Mouse (Mus musculus) ES-E14 (cell line): ENCODE measurements around the gene Sfxn5. TPM values are rescaled to one million over a fixed set of nuclear protein-coding genes. Genes with fewer than 3 reads are reported as not detected.

Experiments
- DNase-seq: peaks from one replicate; pipeline ENCODE4 v3.0.0-alpha.2; 2013; ENCODE audit warnings: low read depth, low spot score
- H3K27ac ChIP-seq: 2 replicates; pipeline ENCODE4 v1.5.1; 2012; ENCODE audit warnings: low read depth, mild to moderate bottlenecking, low read length, moderate library complexity, mixed read lengths; ENCODE audit not compliant: poor library complexity, insufficient read depth, severe bottlenecking
- H3K36me3 ChIP-seq: 2 replicates; pipeline ENCODE4 v1.6.1; 2012; ENCODE audit warnings: mild to moderate bottlenecking, low read length, moderate library complexity, mixed read lengths; ENCODE audit not compliant: control insufficient read depth, poor library complexity, insufficient read depth, severe bottlenecking
- H3K4me1 ChIP-seq, 2 experiments: fragments of 150-350 bp in 1 of 2; sonication (generic) in 1 of 2; 2 replicates each; pipeline ENCODE4 v1.6.1; 2012; ENCODE audit warnings: low read length in 2 of 2, mild to moderate bottlenecking in 1 of 2, mixed read lengths in 1 of 2; ENCODE audit not compliant: control insufficient read depth in 2 of 2, insufficient read depth in 2 of 2, poor library complexity in 1 of 2
- H3K4me3 ChIP-seq, 2 experiments: fragments of 150-350 bp in 1 of 2; sonication (generic) in 1 of 2; 2 replicates each; pipeline ENCODE4 v1.5.1; 2012; ENCODE audit warnings: low read length in 2 of 2, low read depth in 1 of 2, mild to moderate bottlenecking in 1 of 2, mixed read lengths in 1 of 2; ENCODE audit not compliant: insufficient read depth in 1 of 2, poor library complexity in 1 of 2, severe bottlenecking in 1 of 2
- H3K9ac ChIP-seq: 2 replicates; pipeline ENCODE4 v1.6.1; 2012; ENCODE audit warnings: low read depth, mild to moderate bottlenecking, low read length, mixed read lengths; ENCODE audit not compliant: poor library complexity, insufficient read depth, severe bottlenecking
- H3K9me3 ChIP-seq: fragments of 150-350 bp; sonication (generic); 2 replicates; pipeline ENCODE4 v1.6.1; 2012; ENCODE audit warnings: low read depth, mild to moderate bottlenecking, low read length; ENCODE audit not compliant: control insufficient read depth, insufficient read depth
- CHD2 ChIP-seq: IDR thresholded peaks from 2 replicates; pipeline ENCODE4 v1.6.1; 2014; ENCODE audit warnings: mild to moderate bottlenecking, low read depth, low read length, inconsistent platforms
- HCFC1 ChIP-seq: IDR thresholded peaks from 2 replicates; pipeline ENCODE4 v1.6.1; 2012; ENCODE audit warnings: low read length, inconsistent platforms, borderline replicate concordance; ENCODE audit not compliant: insufficient read depth
- MAFK ChIP-seq: IDR thresholded peaks from 2 replicates; pipeline ENCODE4 v1.6.1; 2014; ENCODE audit warnings: mild to moderate bottlenecking, low read depth, low read length, inconsistent platforms; ENCODE audit not compliant: insufficient read depth
- ZC3H11A ChIP-seq: IDR thresholded peaks from 2 replicates; pipeline ENCODE4 v1.6.1; 2012; ENCODE audit warnings: low read depth, mild to moderate bottlenecking, inconsistent platforms, low read length, borderline replicate concordance
- ZNF384 ChIP-seq: IDR thresholded peaks from 2 replicates; pipeline ENCODE4 v1.6.1; 2012; ENCODE audit warnings: low read depth, low read length, inconsistent platforms
- in situ Hi-C, 2 experiments: fragments of 600-800 bp; cut with MboI; formaldehyde crosslinking; loops; one replicate each; pipeline ENCODE4 v1.15.1; 2025; ENCODE audit warnings: low sequenced_read_pairs in 2 of 2, inconsistent platforms in 1 of 2; ENCODE audit not compliant: unreplicated experiment in 2 of 2
- total RNA-seq: library from RNA; depleted of rRNA; stranded (reverse); fragments of 300-350 nt; gene quantifications from 2 replicates; pipeline ENCODE4 v1.2.3, GENCODE M21; 2012

Sfxn5 gene
- total RNA-seq, 1 experiment = 4.9 TPM

DNA sequence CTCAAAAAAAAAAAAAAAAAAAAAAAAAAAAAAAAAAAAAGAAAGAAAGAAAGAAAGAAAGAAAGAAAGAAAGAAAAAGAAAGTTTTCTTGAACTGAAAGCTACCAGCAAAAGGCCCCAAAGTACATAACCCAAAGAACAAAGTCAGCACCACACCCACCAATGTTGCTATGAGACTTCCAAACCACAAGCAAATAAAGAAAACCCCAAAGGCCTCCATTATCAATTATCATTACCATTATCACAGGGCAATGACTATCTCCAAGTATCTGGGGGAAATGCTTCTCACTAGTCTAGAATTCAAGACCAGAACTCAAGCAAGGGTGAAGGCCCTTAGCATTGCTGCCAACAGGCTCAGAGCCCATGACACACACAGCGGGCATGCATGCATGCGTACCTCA lies 22.5 kb upstream of the Sfxn5 start:
- Histone ChIP-seq H3K36me3 (no peaks in the 10 kb centered on the region), H3K9ac (no peak overlapping the region), H3K27ac (no peak overlapping the region), H3K4me1 (no peaks in the 10 kb centered on the region), H3K9me3 (no peaks in the 10 kb centered on the region), H3K4me3 (no peak overlapping the region)
- DNase-seq = no peak
- in situ Hi-C loops = no loop called here
- TF ChIP-seq ZNF384 (no peak), ZC3H11A (no peak), HCFC1 (no peak), CHD2 (no peak), MAFK (no peak)

DNA sequence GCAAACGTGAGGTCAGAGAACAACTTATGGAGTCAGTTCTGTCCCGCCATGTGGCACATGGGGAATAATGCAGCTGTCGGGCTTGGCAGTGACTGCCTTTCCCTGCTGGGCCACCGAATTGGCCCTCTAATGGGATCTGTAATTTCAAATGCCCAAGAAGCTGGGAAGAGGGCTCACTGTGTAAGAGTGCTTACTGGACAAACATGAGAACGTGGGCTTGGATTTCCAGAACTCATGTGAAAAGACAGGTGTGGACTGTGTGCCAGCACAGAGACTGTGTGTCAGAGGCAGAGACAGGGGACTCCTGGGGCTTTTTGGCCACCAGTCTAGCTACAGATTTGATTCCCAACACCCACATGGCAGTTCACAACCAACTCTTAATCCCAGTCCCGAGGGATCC lies 21.5 kb upstream of the Sfxn5 start:
- no peak overlapping the region for H3K9ac ChIP-seq
- no peaks in the 10 kb centered on the region for H3K4me1 ChIP-seq
- no peaks in the 10 kb centered on the region for H3K36me3 ChIP-seq
- H3K4me3 ChIP-seq = no peak overlapping the region
- TF ChIP-seq HCFC1 (no peak), CHD2 (no peak), ZC3H11A (no peak), ZNF384 (no peak), MAFK (no peak)
- no peak for DNase-seq
- H3K9me3 ChIP-seq = no peaks in the 10 kb centered on the region
- no peak overlapping the region for H3K27ac ChIP-seq
- in situ Hi-C loops = no loop called here

DNA sequence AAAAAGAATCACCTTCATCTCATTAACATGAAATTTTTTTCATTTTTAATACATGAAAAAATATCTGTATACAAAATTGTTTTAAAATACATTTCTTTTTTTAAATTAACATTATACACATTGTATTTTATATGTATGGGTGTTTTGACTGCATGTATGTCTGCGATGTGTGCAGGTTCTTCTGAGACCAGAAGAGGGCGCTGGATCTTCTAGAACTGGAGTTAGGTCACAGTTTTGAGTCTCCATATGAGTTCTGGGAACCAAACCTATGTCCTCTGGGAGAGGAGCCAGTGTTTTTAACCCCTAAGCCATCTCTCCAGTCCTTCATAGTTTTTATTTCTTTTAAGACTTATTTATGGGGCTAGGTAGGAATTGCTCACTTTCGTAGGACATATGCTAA lies 20.5 kb upstream of the Sfxn5 start:
- Histone ChIP-seq H3K9me3 (no peaks in the 10 kb centered on the region), H3K4me1 (no peaks in the 10 kb centered on the region), H3K36me3 (no peaks in the 10 kb centered on the region), H3K9ac (no peak overlapping the region), H3K4me3 (no peak overlapping the region), H3K27ac (no peak overlapping the region)
- in situ Hi-C loops = no loop called here
- no peak for DNase-seq
- TF ChIP-seq ZNF384 (no peak), MAFK (no peak), ZC3H11A (0 out of 2 replicates have a peak, but pooled peaks have one; percentile 5), CHD2 (no peak)

DNA sequence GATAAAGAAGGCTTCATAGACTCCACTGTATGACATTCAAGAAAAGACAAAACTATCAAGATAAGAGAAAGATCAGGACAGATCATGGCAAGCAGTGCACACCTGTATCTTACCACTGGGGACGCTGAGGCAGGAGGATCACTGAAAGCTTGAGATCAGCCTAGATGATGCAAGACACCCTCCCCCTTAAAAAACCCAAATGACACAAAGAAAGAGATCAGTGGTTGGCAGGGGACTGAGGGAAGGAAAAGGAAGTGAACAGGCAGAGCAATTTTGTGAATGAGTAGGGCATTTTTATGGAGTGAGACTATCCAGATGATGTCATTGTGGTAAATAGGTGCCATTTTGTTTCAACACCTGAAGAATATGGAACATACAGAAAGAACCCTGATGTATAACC lies 16.9 kb upstream of the Sfxn5 start:
- H3K9ac ChIP-seq = no peak overlapping the region
- no peaks in the 10 kb centered on the region for H3K9me3 ChIP-seq
- no peak for TF ChIP-seq ZC3H11A
- no peak for TF ChIP-seq MAFK
- TF ChIP-seq CHD2 = no peak
- TF ChIP-seq ZNF384 = no peak
- TF ChIP-seq HCFC1 = no peak
- no peak overlapping the region for H3K27ac ChIP-seq
- H3K4me3 ChIP-seq = no peak overlapping the region
- in situ Hi-C loops = no loop called here
- H3K4me1 ChIP-seq = no peaks in the 10 kb centered on the region
- DNase-seq = no peak
- no peaks in the 10 kb centered on the region for H3K36me3 ChIP-seq

DNA sequence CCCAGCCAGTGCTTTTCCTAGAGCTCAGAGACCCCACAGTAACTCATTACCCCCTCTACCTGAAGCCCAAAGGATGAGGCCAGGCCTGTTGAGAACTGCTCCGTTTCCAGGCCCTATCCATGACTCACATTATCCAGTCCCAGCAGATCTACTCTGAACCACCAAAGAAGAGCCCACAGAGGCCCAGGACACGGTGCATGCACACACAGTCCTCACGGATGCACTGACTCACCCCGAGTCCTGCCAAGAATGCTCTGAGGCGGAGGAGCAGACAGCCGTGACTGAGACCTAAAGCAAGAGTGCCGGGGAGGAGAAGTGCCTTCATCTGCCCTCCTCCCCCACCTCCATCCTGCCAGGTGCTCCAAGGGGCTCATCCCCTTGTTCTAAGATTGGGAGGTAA lies 16.0 kb upstream of the Sfxn5 start:
- no peak overlapping the region for H3K4me3 ChIP-seq
- TF ChIP-seq MAFK = no peak
- no peak for TF ChIP-seq ZC3H11A
- TF ChIP-seq HCFC1 = no peak
- no peak for TF ChIP-seq CHD2
- no peak for TF ChIP-seq ZNF384
- H3K27ac ChIP-seq = no peak overlapping the region
- DNase-seq = no peak
- in situ Hi-C loops = loop anchor here in 1 of 2 experiments (10.0 kb wide), 1 partner anchor 66 kb away; no protein-coding TSS in a partner anchor
- H3K36me3 ChIP-seq = no peaks in the 10 kb centered on the region
- no peak overlapping the region for H3K9ac ChIP-seq
- H3K9me3 ChIP-seq = no peaks in the 10 kb centered on the region
- no peaks in the 10 kb centered on the region for H3K4me1 ChIP-seq
